Mouse (Mus musculus) mouse embryonic stem cell (cell line): ENCODE data around the gene Bard1.

Source experiments
- in situ Hi-C, 2 experiments: fragments of 300-500 bp; cut with MboI; formaldehyde crosslinking; loops; 1 replicate in 1 of 2; 3 replicates in 1 of 2; pipeline ENCODE4 v1.14.3; 2019 to 2020; ENCODE audit warnings: low sequenced_read_pairs in 2 of 2, low pct_unique_long_range_greater_than_20kb in 1 of 2, mixed read lengths in 1 of 2; ENCODE audit not compliant: unreplicated experiment in 1 of 2

Gene Bard1

DNA sequence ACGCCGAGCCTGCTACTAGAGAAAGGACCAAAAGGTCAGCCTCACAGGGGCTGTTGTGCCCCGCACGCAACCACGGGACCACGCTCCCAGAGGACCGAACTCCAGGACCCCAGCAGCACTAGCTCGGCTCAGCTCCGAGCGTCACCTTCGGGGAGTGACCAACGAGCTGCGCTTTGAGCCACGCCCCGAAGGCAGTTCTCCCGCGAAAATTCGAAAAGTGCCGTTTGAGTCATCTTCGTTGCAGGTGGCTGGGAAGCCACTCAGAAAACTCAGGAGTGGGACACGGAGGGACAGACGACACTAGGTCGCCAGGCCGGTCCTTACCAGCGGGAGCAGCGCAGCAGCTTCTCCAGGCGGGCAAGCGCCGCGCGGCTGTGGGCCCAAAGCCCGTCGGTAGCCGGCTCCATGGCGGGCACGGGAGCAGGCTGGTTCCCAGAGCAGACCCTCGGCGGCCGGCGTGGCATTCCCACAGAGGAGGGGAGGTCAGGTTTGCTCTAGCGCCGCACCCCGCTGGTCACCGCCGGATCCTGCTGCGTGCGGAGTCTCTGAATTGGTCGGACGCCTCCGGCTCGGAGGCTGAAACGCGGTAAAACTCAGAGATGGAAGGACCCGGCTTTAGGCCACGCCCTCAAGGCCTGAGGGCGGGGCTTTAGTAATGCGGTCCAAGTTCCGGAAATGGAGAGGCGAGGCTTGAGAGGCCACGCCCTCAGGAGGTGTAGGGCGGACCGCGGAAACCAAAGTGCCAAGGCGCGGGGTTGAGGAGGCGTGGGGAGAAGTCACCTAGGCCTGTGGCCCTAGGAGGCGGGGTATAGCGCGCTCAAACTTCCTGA is at the start of gene Bard1:
TSS of gene Bard1 (minus strand) at position 803 of the 830 bp plus-strand sequence.
- in situ Hi-C loops: no loop called here

- in situ Hi-C loops: no loop called here
Measured at GRCm38 (mm10) chr1:71127171-71127570, 24.2 kb upstream of the Bard1 start.

DNA sequence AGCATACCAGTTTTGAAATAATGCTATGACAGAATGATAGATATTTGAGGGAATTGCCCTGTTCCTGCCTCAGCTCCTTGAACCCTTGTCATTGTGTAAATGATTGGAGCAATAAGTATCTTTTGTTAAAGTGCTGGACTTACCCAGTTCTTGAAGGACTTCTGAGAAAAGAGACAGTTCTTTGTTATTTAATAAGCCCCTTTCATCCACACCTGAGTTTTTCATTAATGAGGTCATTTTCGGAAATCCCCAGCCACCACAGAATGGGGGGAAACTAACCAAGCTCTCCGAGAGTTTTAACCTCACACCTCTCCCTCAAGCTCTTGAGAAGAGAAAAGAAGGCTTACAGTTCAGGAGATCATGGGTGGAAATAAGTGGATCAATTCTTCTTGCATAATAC is 15.6 kb upstream of the Bard1 start:
- in situ Hi-C loops: no loop called here

DNA sequence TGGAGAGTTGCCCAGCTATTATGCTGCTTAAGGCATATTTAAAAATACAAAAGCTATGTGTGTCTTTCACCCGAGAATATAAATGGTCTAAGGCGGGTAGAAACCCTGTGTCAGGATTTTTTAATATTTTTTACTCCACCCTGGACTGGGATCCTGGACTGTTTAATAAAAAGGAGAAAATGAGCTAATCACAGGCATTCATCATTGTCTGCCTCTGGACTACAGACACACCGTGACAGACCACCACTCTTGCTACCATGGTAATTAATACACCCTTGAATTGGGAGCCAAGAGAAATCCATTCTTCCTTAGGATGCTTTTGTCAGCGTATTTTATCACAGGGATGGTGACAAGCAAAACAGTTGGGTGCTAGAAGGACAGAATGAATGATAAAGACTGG is 14.3 kb upstream of the Bard1 start:
- in situ Hi-C loops: no loop called here

GRCm38 (mm10) chr1:71115781-71116180 is 12.8 kb upstream of the Bard1 start:
- in situ Hi-C loops: no loop called here

GRCm38 (mm10) chr1:71109858-71110257 is 6.9 kb upstream of the Bard1 start:
- in situ Hi-C loops: no loop called here

DNA sequence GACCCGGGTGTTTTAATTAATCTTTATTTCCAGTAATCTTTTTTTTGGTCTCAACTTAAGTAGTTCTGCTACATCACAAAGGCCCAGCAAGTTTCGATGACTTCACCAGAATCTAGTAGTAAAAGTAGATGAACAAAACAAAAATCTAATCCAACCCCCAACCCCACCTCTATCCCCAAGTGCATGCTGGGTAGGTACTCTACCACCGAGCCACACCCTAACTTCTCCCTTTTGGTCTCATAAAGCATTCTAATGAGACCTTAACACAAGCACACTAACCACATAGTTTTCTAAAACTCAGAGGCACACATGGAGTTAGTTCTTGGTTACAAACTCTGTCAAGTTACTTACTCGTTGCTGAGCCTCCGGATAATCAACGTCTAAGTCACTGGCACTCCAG is 3.2 kb upstream of the Bard1 start:
- in situ Hi-C loops: no loop called here

DNA sequence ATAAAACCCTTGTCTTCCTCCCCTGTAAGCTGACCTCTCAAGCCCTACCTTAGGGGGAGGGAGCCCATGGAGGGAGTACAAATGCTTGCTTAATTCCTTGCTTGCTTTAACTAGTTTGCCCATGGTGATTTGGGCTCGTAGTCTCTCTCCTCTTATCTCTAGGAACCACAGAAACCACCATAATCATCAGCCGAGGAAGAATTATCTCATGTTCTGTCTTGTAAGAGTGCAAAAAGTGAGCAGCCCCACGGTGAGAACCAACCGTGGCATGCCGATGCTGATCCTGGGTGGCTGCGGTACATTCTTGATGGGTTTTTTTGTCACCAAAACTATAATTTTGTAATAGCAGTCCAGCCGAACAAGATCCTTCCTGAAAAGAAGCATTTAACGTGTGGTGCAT is 2.8 kb upstream of the Bard1 start:
- in situ Hi-C loops: no loop called here

DNA sequence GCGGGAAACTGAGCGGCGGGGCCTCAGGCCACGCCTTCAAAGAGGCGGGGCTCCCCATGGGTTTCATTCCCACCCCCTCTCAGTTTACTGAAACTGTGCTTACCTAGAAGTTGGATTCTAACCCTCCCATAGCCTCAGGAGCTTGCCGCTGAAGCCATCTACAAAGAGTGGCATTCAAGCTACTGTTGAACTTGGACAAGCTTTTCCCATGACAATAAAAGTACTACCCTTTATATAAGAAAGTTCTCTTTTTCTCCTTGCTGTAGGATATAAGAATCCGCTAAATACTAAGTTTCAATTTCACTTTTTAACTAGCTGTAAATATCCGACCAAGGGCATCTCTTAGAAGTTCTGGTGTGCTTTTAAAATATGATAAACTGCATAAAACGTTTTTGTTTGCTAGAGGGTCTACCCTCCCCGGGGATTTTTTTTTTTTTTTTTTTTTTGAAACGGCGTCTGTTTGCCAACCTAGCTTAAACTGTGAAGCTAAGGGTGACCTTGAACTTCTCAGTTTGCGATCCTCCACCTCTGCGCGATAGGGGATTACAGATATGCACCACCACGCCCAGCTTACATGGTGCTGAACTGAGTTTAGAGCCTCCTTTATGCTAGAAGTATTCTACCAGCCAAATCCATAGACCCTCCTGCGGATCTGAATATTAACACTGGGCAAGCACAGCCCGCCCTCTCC is 373 bp upstream of the Bard1 start:
- in situ Hi-C loops: no loop called here

DNA sequence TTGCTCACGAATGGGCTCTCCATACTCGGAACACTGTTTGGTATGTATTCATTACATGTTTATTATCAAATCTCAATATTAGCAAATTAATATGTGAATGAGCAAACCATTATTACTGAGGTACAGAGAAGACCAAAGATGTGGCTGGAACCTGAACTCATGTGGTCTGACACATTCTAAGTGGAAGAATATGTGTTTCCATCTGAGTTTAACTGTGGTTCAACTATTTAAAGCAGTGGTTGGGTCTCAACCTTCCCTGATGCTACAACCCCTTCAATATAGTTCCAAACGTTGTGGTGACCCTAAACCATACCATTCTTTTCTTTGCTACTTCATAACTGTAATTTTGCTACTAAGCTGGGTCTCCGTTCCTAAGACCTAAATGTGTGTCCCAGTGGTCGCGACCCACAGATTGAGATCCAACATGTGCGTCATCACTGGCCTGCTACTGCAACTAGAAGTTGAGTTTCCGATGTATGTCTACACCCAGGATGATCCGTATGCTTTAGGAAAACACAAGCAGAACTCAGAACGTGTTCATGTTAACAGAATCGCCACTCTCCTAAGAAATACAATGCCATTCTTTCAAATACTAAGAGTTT is 1.5 kb downstream of the Bard1 start:
- in situ Hi-C loops: no loop called here

GRCm38 (mm10) chr1:71100591-71101368 is 2.2 kb downstream of the Bard1 start:
- in situ Hi-C loops: no loop called here

DNA sequence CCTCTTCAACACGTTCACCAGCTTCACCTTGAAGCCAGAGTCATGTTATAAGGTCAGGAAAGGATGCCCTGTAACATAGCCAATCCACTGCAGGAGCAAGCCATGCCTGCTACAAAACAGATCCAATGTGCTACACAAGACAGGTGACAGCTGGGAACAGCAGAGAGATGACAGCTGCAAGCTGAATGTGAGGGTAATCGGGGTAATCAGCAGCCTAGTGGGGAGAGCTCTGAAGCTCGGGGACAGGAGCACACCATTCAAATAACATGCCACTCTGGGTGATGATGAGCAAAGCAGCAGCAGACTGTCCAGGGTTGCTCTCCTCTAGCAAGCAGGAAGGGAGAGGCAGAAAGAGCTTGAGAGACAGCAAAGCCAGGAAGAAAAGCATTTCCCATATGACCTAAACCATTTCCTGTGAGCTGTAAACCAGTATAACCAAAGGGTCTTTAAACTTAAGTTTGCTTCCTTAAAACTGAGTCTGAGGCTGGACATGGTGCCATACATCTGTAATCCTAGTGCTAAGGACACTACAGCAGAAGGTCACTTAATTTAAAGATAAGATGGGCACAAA is 2.9 kb downstream of the Bard1 start:
- in situ Hi-C loops: no loop called here

GRCm38 (mm10) chr1:71096031-71096430 is 6.9 kb downstream of the Bard1 start:
- in situ Hi-C loops: no loop called here

- in situ Hi-C loops: no loop called here
Measured at GRCm38 (mm10) chr1:71095211-71095805, 7.6 kb downstream of the Bard1 start.

DNA sequence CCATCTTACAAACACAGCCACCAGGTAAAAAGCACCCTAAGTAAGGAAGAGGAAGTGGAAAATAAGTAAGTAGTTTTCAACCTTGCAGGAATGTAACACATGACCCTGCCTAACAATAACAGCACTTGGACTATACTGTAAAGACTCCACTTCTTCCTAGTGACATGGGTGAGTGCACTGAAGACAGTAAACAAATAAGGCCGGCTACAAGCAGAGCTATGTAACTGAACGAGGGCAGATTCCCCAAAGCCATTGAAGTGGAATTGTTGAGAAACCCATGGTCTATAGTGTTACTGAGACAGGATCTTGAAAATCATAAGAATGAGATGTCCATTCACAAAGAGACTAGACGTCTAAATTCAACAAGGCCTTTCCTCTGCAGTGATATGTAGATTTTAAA is 27.3 kb downstream of the Bard1 start:
- in situ Hi-C loops: no loop called here

GRCm38 (mm10) chr1:71070771-71071170 is 32.2 kb downstream of the Bard1 start:
- in situ Hi-C loops: no loop called here

DNA sequence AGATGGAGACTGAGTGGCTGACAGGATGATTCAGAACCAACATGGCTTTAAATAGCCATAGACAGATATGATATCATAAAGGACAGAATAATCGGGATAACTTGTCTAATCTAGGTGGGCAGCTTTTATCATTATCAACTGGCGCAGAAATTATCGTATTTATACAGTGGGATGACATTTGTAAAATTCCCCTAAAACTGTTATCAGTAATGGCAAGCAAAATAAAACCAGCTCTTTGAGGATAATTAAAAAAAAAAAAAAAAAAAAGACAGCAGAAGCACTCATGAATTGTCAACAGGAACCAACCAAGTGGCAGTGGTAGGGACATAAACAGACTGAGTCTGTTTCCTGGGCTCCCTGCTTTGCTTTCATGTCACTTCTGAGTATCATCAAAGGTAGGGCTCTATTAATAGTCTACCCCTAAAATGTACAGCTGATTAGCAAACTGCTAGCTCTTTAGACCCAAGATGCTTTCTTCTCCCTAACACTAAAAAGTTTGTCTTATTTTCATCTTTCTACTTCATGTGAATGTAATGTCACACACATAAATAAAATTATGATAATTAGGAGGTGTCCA is 34.1 kb downstream of the Bard1 start:
- in situ Hi-C loops: no loop called here

DNA sequence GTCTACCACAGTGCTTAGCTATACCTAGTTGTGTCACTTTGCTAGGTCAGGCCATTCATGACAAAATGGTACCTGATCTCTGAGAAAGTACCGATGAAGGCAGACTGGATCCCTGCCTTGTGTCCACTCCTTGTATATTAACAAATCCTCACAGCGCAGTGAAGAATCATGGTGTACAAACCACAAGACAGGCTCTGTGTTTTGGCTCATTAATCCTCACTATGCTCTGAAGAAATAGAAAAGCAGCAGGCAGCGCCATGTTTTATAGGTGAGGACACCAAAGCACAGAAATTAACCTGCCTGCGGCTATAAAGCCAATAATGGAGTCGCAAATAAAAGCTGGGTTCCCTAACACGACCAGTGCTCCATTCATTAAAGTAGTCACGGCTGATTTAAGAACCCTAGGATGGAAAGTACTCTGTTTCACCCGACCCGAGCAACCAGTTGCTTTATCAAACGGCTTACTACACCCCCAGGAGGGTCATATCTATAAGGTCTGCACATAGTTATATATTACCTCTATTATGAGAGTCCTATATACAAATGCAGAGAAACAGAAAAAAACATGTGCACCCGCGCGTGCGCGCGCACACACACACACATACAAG is 39.0 kb downstream of the Bard1 start:
- in situ Hi-C loops: no loop called here
